ENCODE assay signal across 17 mouse cellular contexts in the genomic region with DNA sequence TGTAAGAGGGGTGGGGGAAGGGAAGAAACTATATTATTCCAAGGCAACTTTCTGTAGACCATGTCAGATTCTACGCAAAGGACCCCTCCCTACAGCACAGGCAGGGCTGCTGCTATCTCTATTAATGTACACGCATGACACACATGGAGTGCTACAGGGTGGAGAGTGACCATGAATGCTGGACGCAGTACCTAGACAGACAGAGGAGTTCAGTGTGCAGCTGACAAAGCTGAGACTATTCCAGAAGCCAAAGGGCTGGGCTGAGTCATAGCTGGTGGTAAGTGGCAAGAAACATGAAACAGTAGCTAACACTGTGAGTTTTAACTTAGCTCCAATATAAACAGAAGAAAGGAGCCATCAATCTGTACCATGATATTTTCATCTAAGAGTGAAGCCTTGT.
DNase-seq lines count a peak whose midpoint lies in the region; ATAC-seq lines count a peak whose summit lies in the region.
"Had no signal": no experiment of that assay in that cellular context is flagged by ENCODE, and none has a peak within 500 bp of the region (broad histone marks: within the 10 kb centered on the region; RNA-seq: fewer than 3 reads in every experiment).

No protein-coding gene starts in this region.

- no peak for ATAC-seq in frontal cortex, adult (ENCODE audit: low TSS enrichment)
- ATAC-seq: activated CD4-positive, CD25-positive, alpha-beta regulatory T cell, adult 4 months; CD4-positive, CD25-positive, alpha-beta regulatory T cell, adult 4 months; forebrain, embryonic 13.5 days; forebrain, embryonic 15.5 days; Patski had no signal

- peak; percentile 27 for DNase-seq in adrenal gland, adult 2 months
- no peak for DNase-seq in adrenal gland, adult 8-10 months
- peak; percentile 43 for DNase-seq in 3T3-L1 (ENCODE audit: low read depth, low spot score)
- peak; percentile 50 for DNase-seq in fibroblast of lung, adult 2 months (ENCODE audit: low read depth)
- DNase-seq in right cerebral cortex, postnatal 10 days (ENCODE audit: low spot score in 2 of 2) = no peak
- DNase-seq: adrenal gland, postnatal 14 days; cerebellum, adult 11-12 months; cerebellum, adult 2 months; cerebellum, adult 9-10 months; cerebellum, postnatal 10 days; cerebellum, postnatal 25 days had no signal

Comparison
In these comparisons a context has a peak if more than half of its experiments do, and no peak if none do; other contexts are left out.
1. DNase-seq: peak in adrenal gland, adult 2 months (single experiment), 3T3-L1 (single experiment) and fibroblast of lung, adult 2 months (single experiment); none in adrenal gland, adult 8-10 months (single experiment) and right cerebral cortex, postnatal 10 days (0 of 2).